Mouse (Mus musculus): Measurements from ENCODE around the gene Plekha4. TPM values are rescaled to one million over a fixed set of nuclear protein-coding genes. Genes with fewer than 3 reads are reported as not detected.
A peak's percentile ranks its signal among the peaks of the same experiment; 100 is the strongest.

Plekha4 gene
- total and polyA plus RNA-seq, 2 experiments from 2014 or later: 1.6 to 2.1 TPM

GRCm38 (mm10) chr7:45488293-45489204, 37.6 kb upstream of the Plekha4 start, which contains the start of gene Dhdh:
TSS of gene Dhdh (minus strand) at chr7:45488805.
- no peaks in the 10 kb centered on the region for H3K9me3 ChIP-seq (ENCODE audit: low read length)
- H3K9ac ChIP-seq (replicated peaks; ENCODE audit: low read length, poor library complexity, severe bottlenecking): peak within 1 kb of the TSS; percentile 63
- 0 out of 2 replicates have a peak, but pooled peaks cover 3% of the 10 kb centered on the region for H3K4me1 ChIP-seq (ENCODE audit: insufficient read depth, low read length)
- H3K4me2 ChIP-seq (ENCODE audit: low read depth, low read length, poor library complexity, severe bottlenecking): peak within 1 kb of the TSS; percentile 67
- H3K4me3 ChIP-seq (ENCODE audit: low read depth, low read length): peak within 1 kb of the TSS; percentile 37
- H3K27ac ChIP-seq (ENCODE audit: low read depth, low read length): peak within 1 kb of the TSS; percentile 90
- no peak for TF ChIP-seq CTCF (IDR thresholded peaks at IDR 0.05)
- WGBS: 10% methylated on average over 32 of the region's 38 CpGs
- peak; percentile 61 for DNase-seq (ENCODE audit: low spot score)
- ATAC-seq (ENCODE audit: low FRiP score): peak; percentile 67
- peaks cover 10% of the 10 kb centered on the region for H3K36me3 ChIP-seq (ENCODE audit: insufficient read depth, low read length)
- H3K27me3 ChIP-seq (ENCODE audit: insufficient read depth, low read length): no peaks in the 10 kb centered on the region

DNA sequence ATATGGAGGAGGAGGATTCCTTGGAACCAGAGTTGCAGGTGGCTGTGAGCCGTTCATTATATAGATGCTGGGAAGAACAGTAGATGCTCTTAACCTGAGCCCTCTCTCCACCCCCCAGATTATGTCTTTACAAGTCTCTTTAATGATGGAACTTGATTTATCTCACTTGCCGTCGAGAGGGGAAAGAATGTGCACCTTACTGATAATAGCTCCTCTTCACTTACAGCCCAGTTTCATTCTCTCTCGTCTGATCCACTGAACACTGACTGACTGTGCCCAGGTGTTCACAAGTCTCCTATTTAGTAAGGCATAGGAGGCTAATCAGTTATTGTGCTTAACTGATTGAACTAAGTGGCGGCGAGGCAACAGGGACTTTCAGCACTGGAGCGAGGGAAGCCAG, 36.6 kb upstream of the Plekha4 start:
- 0 out of 2 replicates have a peak, but pooled peaks cover 3% of the 10 kb centered on the region for H3K4me1 ChIP-seq (ENCODE audit: insufficient read depth, low read length)
- no peak for TF ChIP-seq CTCF (IDR thresholded peaks at IDR 0.05)
- H3K36me3 ChIP-seq (ENCODE audit: insufficient read depth, low read length): peaks cover 21% of the 10 kb centered on the region
- H3K4me3 ChIP-seq (ENCODE audit: low read depth, low read length): no peak overlapping the region
- no peak overlapping the region for H3K27ac ChIP-seq (ENCODE audit: low read depth, low read length)
- 84% methylated on average over 7 of the region's 7 CpGs for WGBS
- no peaks in the 10 kb centered on the region for H3K9me3 ChIP-seq (ENCODE audit: low read length)
- H3K9ac ChIP-seq (replicated peaks; ENCODE audit: low read length, poor library complexity, severe bottlenecking): no peak overlapping the region
- DNase-seq (ENCODE audit: low spot score) (no peak), ATAC-seq (ENCODE audit: low FRiP score) (no peak)
- H3K4me2 ChIP-seq (ENCODE audit: low read depth, low read length, poor library complexity, severe bottlenecking): no peak overlapping the region
- no peaks in the 10 kb centered on the region for H3K27me3 ChIP-seq (ENCODE audit: insufficient read depth, low read length)

GRCm38 (mm10) chr7:45490822-45491221, 35.3 kb upstream of the Plekha4 start:
- DNase-seq (ENCODE audit: low spot score): no peak
- WGBS: 52% methylated on average over 9 of the region's 9 CpGs

DNA sequence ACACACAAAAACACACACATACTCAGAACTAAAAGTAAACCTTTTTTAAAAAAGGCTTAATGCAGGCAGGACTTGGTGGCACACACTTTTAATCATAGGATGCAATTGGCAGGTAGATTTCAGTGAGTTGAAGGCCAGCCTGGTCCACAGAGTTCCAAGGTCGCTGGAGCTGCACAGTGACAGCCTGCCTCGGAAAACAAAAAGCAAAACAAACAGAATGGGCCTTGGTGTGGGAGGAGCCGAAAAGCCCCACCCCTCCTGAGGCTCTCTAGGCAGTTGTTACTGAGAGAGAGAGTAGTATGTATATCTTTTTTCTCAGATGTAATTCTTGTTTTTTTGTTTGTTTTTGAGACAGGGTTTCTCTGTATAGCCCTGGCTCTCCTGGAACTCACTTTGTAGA, 34.9 kb upstream of the Plekha4 start:
- H3K4me2 ChIP-seq (ENCODE audit: low read depth, low read length, poor library complexity, severe bottlenecking): no peak overlapping the region
- no peak overlapping the region for H3K9ac ChIP-seq (replicated peaks; ENCODE audit: low read length, poor library complexity, severe bottlenecking)
- H3K4me1 ChIP-seq (ENCODE audit: insufficient read depth, low read length): 0 out of 2 replicates have a peak, but pooled peaks cover 3% of the 10 kb centered on the region
- ATAC-seq (ENCODE audit: low FRiP score) (no peak), DNase-seq (ENCODE audit: low spot score) (no peak)
- H3K27ac ChIP-seq (ENCODE audit: low read depth, low read length): no peak overlapping the region
- peaks cover 35% of the 10 kb centered on the region for H3K36me3 ChIP-seq (ENCODE audit: insufficient read depth, low read length)
- no peak overlapping the region for H3K4me3 ChIP-seq (ENCODE audit: low read depth, low read length)
- H3K9me3 ChIP-seq (ENCODE audit: low read length): no peaks in the 10 kb centered on the region
- WGBS: 28% methylated on average over 3 of the region's 3 CpGs
- no peaks in the 10 kb centered on the region for H3K27me3 ChIP-seq (ENCODE audit: insufficient read depth, low read length)
- TF ChIP-seq CTCF (IDR thresholded peaks at IDR 0.05): no peak

More at GRCm38 (mm10) chr7:45490822-45491221, 35.3 kb upstream of the Plekha4 start:
- Histone ChIP-seq H3K4me2 (ENCODE audit: low read depth, low read length, poor library complexity, severe bottlenecking) (no peak overlapping the region), H3K27ac (ENCODE audit: low read depth, low read length) (no peak overlapping the region), H3K9me3 (ENCODE audit: low read length) (no peaks in the 10 kb centered on the region), H3K9ac (replicated peaks; ENCODE audit: low read length, poor library complexity, severe bottlenecking) (no peak overlapping the region), H3K36me3 (ENCODE audit: insufficient read depth, low read length) (peaks cover 31% of the 10 kb centered on the region), H3K4me3 (ENCODE audit: low read depth, low read length) (no peak overlapping the region), H3K27me3 (ENCODE audit: insufficient read depth, low read length) (no peaks in the 10 kb centered on the region), H3K4me1 (ENCODE audit: insufficient read depth, low read length) (0 out of 2 replicates have a peak, but pooled peaks cover 3% of the 10 kb centered on the region)
- no peak for ATAC-seq (ENCODE audit: low FRiP score)
- TF ChIP-seq CTCF (IDR thresholded peaks at IDR 0.05): no peak

- H3K9me3 ChIP-seq (ENCODE audit: low read length): no peaks in the 10 kb centered on the region
- DNase-seq (ENCODE audit: low spot score): no peak
Observed at GRCm38 (mm10) chr7:45492225-45492844, 33.8 kb upstream of the Plekha4 start.

More at GRCm38 (mm10) chr7:45492225-45492844, 33.8 kb upstream of the Plekha4 start:
- H3K9ac ChIP-seq (replicated peaks; ENCODE audit: low read length, poor library complexity, severe bottlenecking): no peak overlapping the region
- H3K27me3 ChIP-seq (ENCODE audit: insufficient read depth, low read length): no peaks in the 10 kb centered on the region
- H3K36me3 ChIP-seq (ENCODE audit: insufficient read depth, low read length): peaks cover 45% of the 10 kb centered on the region
- H3K4me3 ChIP-seq (ENCODE audit: low read depth, low read length): no peak overlapping the region
- H3K27ac ChIP-seq (ENCODE audit: low read depth, low read length): no peak overlapping the region
- no peak for TF ChIP-seq CTCF (IDR thresholded peaks at IDR 0.05)
- 97% methylated on average over 8 of the region's 8 CpGs for WGBS
- H3K4me1 ChIP-seq (ENCODE audit: insufficient read depth, low read length): 0 out of 2 replicates have a peak, but pooled peaks cover 3% of the 10 kb centered on the region
- ATAC-seq (ENCODE audit: low FRiP score): no peak
- no peak overlapping the region for H3K4me2 ChIP-seq (ENCODE audit: low read depth, low read length, poor library complexity, severe bottlenecking)

Measured in midbrain, postnatal 0 days (tissue).